In genomic region chr16:4901167-4901566, GRCm38 (mm10) we compare ENCODE assay signal across 22 mouse cellular contexts. TPM values are rescaled to one million over a fixed set of nuclear protein-coding genes. Genes with fewer than 3 reads are reported as not detected.
DNase-seq lines count a peak whose midpoint lies in the region; ATAC-seq and TF ChIP-seq lines count a peak whose summit lies in the region.
"Had no signal": no experiment of that assay in that cellular context is flagged by ENCODE, and none has a peak within 500 bp of the region (broad histone marks: within the 10 kb centered on the region; RNA-seq: fewer than 3 reads in every experiment).

No protein-coding gene starts in this region.

- peak; percentile 74 for DNase-seq in kidney, adult 11 months
- DNase-seq in midbrain, embryonic 14.5 days, result peak; percentile 17
- no peak for DNase-seq in midbrain, postnatal 0 days (ENCODE audit: low spot score)
- peak; percentile 84 for DNase-seq in kidney, adult 9 months
- DNase-seq in thymus, adult 2 months, result no peak
- no peak for DNase-seq in thymus, adult 18-20 months
- DNase-seq: adrenal gland, adult 8-10 months; cerebellum, adult 11-12 months; gastrocnemius, postnatal 10 days; heart, adult 11 months; liver; lung, postnatal 36 days had no signal

- no peak for ATAC-seq in kidney, embryonic 14.5 days (ENCODE audit: low FRiP score, low TSS enrichment)
- ATAC-seq in midbrain, embryonic 14.5 days (ENCODE audit: low FRiP score, low TSS enrichment), result no peak
- no peak for ATAC-seq in midbrain, postnatal 0 days (ENCODE audit: low FRiP score)
- ATAC-seq: forebrain, embryonic 15.5 days; Patski had no signal

- H3K9me3 ChIP-seq in kidney, embryonic 14.5 days (ENCODE audit: control insufficient read depth, low read length), result no peaks in the 10 kb centered on the region
- H3K9me3 ChIP-seq in midbrain, embryonic 14.5 days (ENCODE audit: control insufficient read depth, low read length), result no peaks in the 10 kb centered on the region
- no peaks in the 10 kb centered on the region for H3K9me3 ChIP-seq in midbrain, postnatal 0 days (ENCODE audit: low read length)
- H3K9me3 ChIP-seq: embryonic facial prominence, embryonic 10.5 days; forebrain, embryonic 15.5 days; G1E; limb, embryonic 10.5 days; liver, embryonic 15.5 days; lung, embryonic 15.5 days; megakaryocyte, embryonic 14.5 days had no signal

- no peak overlapping the region for H3K4me3 ChIP-seq in kidney, embryonic 14.5 days (ENCODE audit: low read length)
- no peak overlapping the region for H3K4me3 ChIP-seq in midbrain, embryonic 14.5 days (replicated peaks; ENCODE audit: low read depth, low read length)
- H3K4me3 ChIP-seq in midbrain, postnatal 0 days (ENCODE audit: low read depth, low read length), result no peak overlapping the region
- H3K4me3 ChIP-seq in thymus, adult 2 months (ENCODE audit: control insufficient read depth, insufficient read depth, low read length), result no peak overlapping the region
- H3K4me3 ChIP-seq: embryonic facial prominence, embryonic 10.5 days; forebrain, embryonic 15.5 days; limb, embryonic 10.5 days; liver, embryonic 15.5 days; lung, embryonic 15.5 days; megakaryocyte, embryonic 14.5 days had no signal

- no peak overlapping the region for H3K27ac ChIP-seq in kidney, embryonic 14.5 days (ENCODE audit: low read depth, low read length)
- peak overlapping the region; percentile 22; the same call in 1 of the 2 replicates for H3K27ac ChIP-seq in midbrain, embryonic 14.5 days (replicated peaks; ENCODE audit: low read depth, low read length)
- H3K27ac ChIP-seq in midbrain, postnatal 0 days (ENCODE audit: low read depth, low read length), result no peak overlapping the region
- H3K27ac ChIP-seq in thymus, adult 2 months (ENCODE audit: control insufficient read depth, insufficient read depth, low read length), result no peak overlapping the region
- H3K27ac ChIP-seq: embryonic facial prominence, embryonic 10.5 days; forebrain, embryonic 15.5 days; limb, embryonic 10.5 days; liver, embryonic 15.5 days had no signal

- peaks cover 6% of the 10 kb centered on the region for H3K4me1 ChIP-seq in kidney, embryonic 14.5 days (ENCODE audit: control insufficient read depth, insufficient read depth, low read length)
- H3K4me1 ChIP-seq in midbrain, embryonic 14.5 days (ENCODE audit: control insufficient read depth, insufficient read depth, low read length), result no peaks in the 10 kb centered on the region
- H3K4me1 ChIP-seq in midbrain, postnatal 0 days (ENCODE audit: insufficient read depth, low read length), result no peaks in the 10 kb centered on the region
- H3K4me1 ChIP-seq in thymus, adult 2 months (replicated peaks; ENCODE audit: control insufficient read depth, insufficient read depth, low read length), result peaks cover 6% of the 10 kb centered on the region

- 60% methylated on average over 7 of the region's 7 CpGs for WGBS in kidney, embryonic 14.5 days
- WGBS in midbrain, embryonic 14.5 days, result 52% methylated on average over 7 of the region's 7 CpGs
- WGBS in midbrain, postnatal 0 days, result 57% methylated on average over 7 of the region's 7 CpGs
- WGBS in thymus, adult 2 months, result 96% methylated on average over 7 of the region's 7 CpGs

- peaks cover 3% of the 10 kb centered on the region; the same call in 1 of the 2 replicates for H3K36me3 ChIP-seq in kidney, embryonic 14.5 days (ENCODE audit: control insufficient read depth, insufficient read depth, low read length)
- H3K36me3 ChIP-seq in midbrain, embryonic 14.5 days (ENCODE audit: control insufficient read depth, insufficient read depth, low read length), result no peaks in the 10 kb centered on the region
- no peaks in the 10 kb centered on the region for H3K36me3 ChIP-seq in midbrain, postnatal 0 days (ENCODE audit: insufficient read depth, low read length)
- H3K36me3 ChIP-seq in thymus, adult 2 months (ENCODE audit: control insufficient read depth, insufficient read depth, low read length), result no peaks in the 10 kb centered on the region
- H3K36me3 ChIP-seq: embryonic facial prominence, embryonic 10.5 days; limb, embryonic 10.5 days; liver, embryonic 15.5 days; lung, embryonic 15.5 days had no signal

- H3K4me2 ChIP-seq in kidney, embryonic 14.5 days (replicated peaks; ENCODE audit: low read depth, low read length), result no peak overlapping the region
- no peak overlapping the region for H3K4me2 ChIP-seq in midbrain, embryonic 14.5 days (ENCODE audit: low read length)
- H3K4me2 ChIP-seq in midbrain, postnatal 0 days (ENCODE audit: low read depth, low read length, poor library complexity, severe bottlenecking), result no peak overlapping the region
- H3K4me2 ChIP-seq: forebrain, embryonic 15.5 days; heart, embryonic 11.5 days; liver, embryonic 15.5 days; lung, embryonic 15.5 days had no signal

- no peak for TF ChIP-seq CTCF in midbrain, postnatal 0 days (IDR thresholded peaks at IDR 0.05)
- no peak for TF ChIP-seq CTCF in thymus, adult 2 months (IDR thresholded peaks at IDR 0.05; ENCODE audit: borderline replicate concordance, control insufficient read depth, extremely low read depth, insufficient read depth, low read length, poor library complexity)

- no peak overlapping the region for H3K9ac ChIP-seq in kidney, embryonic 14.5 days (ENCODE audit: low read depth, low read length)
- H3K9ac ChIP-seq in midbrain, embryonic 14.5 days (replicated peaks; ENCODE audit: low read length), result no peak overlapping the region
- no peak overlapping the region for H3K9ac ChIP-seq in midbrain, postnatal 0 days (replicated peaks; ENCODE audit: low read length, poor library complexity, severe bottlenecking)
- H3K9ac ChIP-seq: forebrain, embryonic 15.5 days; liver, embryonic 15.5 days; lung, embryonic 15.5 days had no signal

- no peaks in the 10 kb centered on the region for H3K27me3 ChIP-seq in kidney, embryonic 14.5 days (ENCODE audit: control insufficient read depth, insufficient read depth, low read length)
- H3K27me3 ChIP-seq in midbrain, embryonic 14.5 days (ENCODE audit: control insufficient read depth, insufficient read depth, low read length), result no peaks in the 10 kb centered on the region
- no peaks in the 10 kb centered on the region for H3K27me3 ChIP-seq in midbrain, postnatal 0 days (ENCODE audit: insufficient read depth, low read length)
- H3K27me3 ChIP-seq in thymus, adult 2 months (ENCODE audit: control insufficient read depth, insufficient read depth, low read length), result no peaks in the 10 kb centered on the region
- H3K27me3 ChIP-seq: forebrain, embryonic 15.5 days; liver, embryonic 15.5 days; lung, embryonic 15.5 days; megakaryocyte, embryonic 14.5 days; Patski had no signal

- TF ChIP-seq POLR2A in thymus, adult 2 months (IDR thresholded peaks at IDR 0.05; ENCODE audit: control insufficient read depth, extremely low read depth, insufficient read depth, low read length, poor library complexity), result no peak

RNA-seq across cellular contexts. Expression of gene Mgrn1, which starts 15.1 kb away (rescaled TPM):
- 54.0 and 89.2 TPM in 2 replicates for polyA plus RNA-seq in kidney, embryonic 14.5 days (2014; fragmentation: Nextera tagmentation; extraction: Ambion mirVana)
- polyA plus RNA-seq in midbrain, embryonic 14.5 days (2014; fragmentation: Nextera tagmentation; extraction: Ambion mirVana), result 117 and 123 TPM in 2 replicates
- total RNA-seq in midbrain, postnatal 0 days (2014; rRNA removed), result 199 and 221 TPM in 2 replicates
- polyA plus RNA-seq in midbrain, postnatal 0 days (2015; fragmentation: Nextera tagmentation; extraction: Ambion mirVana), result 117 and 127 TPM in 2 replicates
- 89.2 and 98.3 TPM in 2 replicates for polyA plus RNA-seq in thymus, adult 2 months (2012; rRNA removed)

RNA-seq across cellular contexts. Expression of gene Ubald1, which starts 21.1 kb away (rescaled TPM):
- 37.2 and 39.7 TPM in 2 replicates for polyA plus RNA-seq in kidney, embryonic 14.5 days (2014; fragmentation: Nextera tagmentation; extraction: Ambion mirVana)
- polyA plus RNA-seq in midbrain, embryonic 14.5 days (2014; fragmentation: Nextera tagmentation; extraction: Ambion mirVana), result 49.4 and 53.2 TPM in 2 replicates
- 30.3 and 35.0 TPM in 2 replicates for total RNA-seq in midbrain, postnatal 0 days (2014; rRNA removed)
- polyA plus RNA-seq in midbrain, postnatal 0 days (2015; fragmentation: Nextera tagmentation; extraction: Ambion mirVana), result 79.9 and 82.5 TPM in 2 replicates
- 92.4 and 107 TPM in 2 replicates for polyA plus RNA-seq in thymus, adult 2 months (2012; rRNA removed)

RNA-seq across cellular contexts. Expression of gene Nudt16l1, which starts 37.4 kb away (rescaled TPM):
- 153 and 160 TPM in 2 replicates for polyA plus RNA-seq in kidney, embryonic 14.5 days (2014; fragmentation: Nextera tagmentation; extraction: Ambion mirVana)
- 116 and 122 TPM in 2 replicates for polyA plus RNA-seq in midbrain, embryonic 14.5 days (2014; fragmentation: Nextera tagmentation; extraction: Ambion mirVana)
- 46.7 and 48.6 TPM in 2 replicates for total RNA-seq in midbrain, postnatal 0 days (2014; rRNA removed)
- 103 and 117 TPM in 2 replicates for polyA plus RNA-seq in midbrain, postnatal 0 days (2015; fragmentation: Nextera tagmentation; extraction: Ambion mirVana)
- polyA plus RNA-seq in thymus, adult 2 months (2012; rRNA removed), result 139 and 151 TPM in 2 replicates

Comparison
In these comparisons a context has a peak if more than half of its experiments do, and no peak if none do; other contexts are left out.
1. DNase-seq: peak in kidney, adult 11 months (single experiment), midbrain, embryonic 14.5 days (single experiment) and kidney, adult 9 months (single experiment); none in midbrain, postnatal 0 days (single experiment), thymus, adult 2 months (single experiment) and thymus, adult 18-20 months (0 of 2).